Mouse (Mus musculus) liver, adult 2 months (tissue): ENCODE measurements at regions not wholly inside any gene's neighbourhood (a gene's known extent, or its start where the extent isn't known, plus 50 kb on each side); places are given as distances from the start of the nearest gene placed in this dataset.

ENCODE experiments used
- DNase-seq: peaks from one replicate; pipeline ENCODE4 v3.0.0-alpha.2; 2011; ENCODE audit warnings: low read depth, low spot score; ENCODE audit errors: extremely low read depth
- H3K27ac ChIP-seq: fragments of 200-500 bp; replicated peaks from 2 replicates; pipeline ENCODE4 v1.5.1; 2012; ENCODE audit warnings: low read depth, mild to moderate bottlenecking, control low read depth, inconsistent platforms, low read length; ENCODE audit not compliant: insufficient read depth
- H3K27me3 ChIP-seq: fragments of 200-500 bp; 2 replicates; pipeline ENCODE4 v1.6.1; 2012; ENCODE audit warnings: mild to moderate bottlenecking, moderate library complexity, low read length, inconsistent platforms; ENCODE audit not compliant: control insufficient read depth, insufficient read depth
- H3K36me3 ChIP-seq: fragments of 200-500 bp; 2 replicates; pipeline ENCODE4 v1.6.1; 2012; ENCODE audit warnings: low read length, inconsistent platforms; ENCODE audit not compliant: control insufficient read depth, insufficient read depth
- H3K4me1 ChIP-seq: fragments of 200-500 bp; 2 replicates; pipeline ENCODE4 v1.6.1; 2011; ENCODE audit warnings: low read length; ENCODE audit not compliant: control insufficient read depth, insufficient read depth
- H3K4me3 ChIP-seq: fragments of 200-500 bp; 2 replicates; pipeline ENCODE4 v1.5.1; 2011; ENCODE audit warnings: low read depth, mild to moderate bottlenecking, control low read depth, low read length, moderate library complexity; ENCODE audit not compliant: insufficient read depth
- H3K79me2 ChIP-seq: fragments of 200-500 bp; 2 replicates; pipeline ENCODE4 v1.6.1; 2012; ENCODE audit warnings: inconsistent platforms, mild to moderate bottlenecking, low read length, moderate library complexity; ENCODE audit not compliant: control insufficient read depth, insufficient read depth
- H3K9ac ChIP-seq: fragments of 200-500 bp; 2 replicates; pipeline ENCODE4 v1.6.1; 2012; ENCODE audit warnings: low read depth, mild to moderate bottlenecking, control low read depth, inconsistent platforms, low read length
- CTCF ChIP-seq: fragments of 200-500 bp; IDR thresholded peaks from 2 replicates; pipeline ENCODE4 v1.5.1; 2011; ENCODE audit warnings: low read depth, low read length, control low read depth
- POLR2A ChIP-seq: fragments of 200-500 bp; IDR thresholded peaks from 2 replicates; pipeline ENCODE4 v1.6.1; 2011; ENCODE audit warnings: low read length, control low read depth; ENCODE audit not compliant: insufficient read depth; ENCODE audit errors: extremely low read depth
- WGBS: fragments of 180-500 bp; shearing (Covaris S2); methylation state at CpG from one replicate; pipeline ENCODE4 v1.1.7; 2018; 5-methylcytosine and 5-hydroxymethylcytosine counted together

DNA sequence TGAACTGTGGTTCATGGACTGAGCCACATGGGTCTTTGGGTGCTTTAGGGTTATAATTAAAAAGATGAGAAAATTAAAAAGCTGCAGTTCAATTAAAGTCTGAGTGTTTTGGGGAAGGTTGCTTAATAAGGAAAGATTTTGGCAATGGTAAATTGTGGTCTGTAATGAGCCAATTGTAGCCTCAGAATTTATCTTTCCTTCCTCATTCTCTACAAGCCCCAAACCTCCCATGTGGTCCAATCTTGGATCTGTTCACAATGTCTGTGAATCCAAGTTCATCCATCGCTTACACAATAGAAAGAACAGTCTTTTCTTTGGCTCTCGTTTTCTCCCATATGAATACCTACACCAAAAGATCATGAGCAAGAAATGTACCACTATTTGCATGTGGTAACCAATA is 155.2 kb upstream of the Trp63 start:
- Histone ChIP-seq H3K27me3 (no peaks in the 10 kb centered on the region), H3K36me3 (no peaks in the 10 kb centered on the region), H3K4me1 (no peaks in the 10 kb centered on the region), H3K9ac (no peak overlapping the region), H3K4me3 (no peak overlapping the region), H3K79me2 (no peaks in the 10 kb centered on the region), H3K27ac (no peak overlapping the region)
- 76% methylated on average over 2 of the region's 2 CpGs for WGBS
- DNase-seq, result no peak
- no peak for TF ChIP-seq CTCF
- no peak for TF ChIP-seq POLR2A

DNA sequence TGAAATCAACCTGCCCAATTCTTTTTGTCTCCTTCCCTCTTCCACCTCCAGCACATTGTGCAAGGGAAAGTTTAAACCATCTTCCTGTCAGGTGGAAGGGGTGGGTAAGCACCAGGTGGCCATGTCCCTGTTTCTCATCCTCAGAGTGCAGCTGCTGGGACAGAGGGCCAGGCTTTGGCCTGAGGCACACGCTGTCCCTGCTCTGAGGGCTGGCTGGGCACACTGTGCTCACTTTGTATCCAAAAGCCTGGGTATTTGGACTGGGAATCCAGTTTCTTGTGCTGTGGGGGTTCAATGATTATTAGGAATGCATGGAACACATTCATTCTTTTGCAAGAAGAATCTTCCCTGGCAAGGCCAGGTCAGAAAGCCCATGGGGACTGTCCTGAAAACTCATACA is 153.9 kb upstream of the Trp63 start:
- TF ChIP-seq POLR2A (no peak), CTCF (no peak)
- Histone ChIP-seq H3K27me3 (no peaks in the 10 kb centered on the region), H3K27ac (no peak overlapping the region), H3K36me3 (no peaks in the 10 kb centered on the region), H3K4me1 (no peaks in the 10 kb centered on the region), H3K4me3 (no peak overlapping the region), H3K9ac (no peak overlapping the region), H3K79me2 (no peaks in the 10 kb centered on the region)
- DNase-seq, result no peak
- 80% methylated on average over 1 of the region's 1 CpGs for WGBS

DNA sequence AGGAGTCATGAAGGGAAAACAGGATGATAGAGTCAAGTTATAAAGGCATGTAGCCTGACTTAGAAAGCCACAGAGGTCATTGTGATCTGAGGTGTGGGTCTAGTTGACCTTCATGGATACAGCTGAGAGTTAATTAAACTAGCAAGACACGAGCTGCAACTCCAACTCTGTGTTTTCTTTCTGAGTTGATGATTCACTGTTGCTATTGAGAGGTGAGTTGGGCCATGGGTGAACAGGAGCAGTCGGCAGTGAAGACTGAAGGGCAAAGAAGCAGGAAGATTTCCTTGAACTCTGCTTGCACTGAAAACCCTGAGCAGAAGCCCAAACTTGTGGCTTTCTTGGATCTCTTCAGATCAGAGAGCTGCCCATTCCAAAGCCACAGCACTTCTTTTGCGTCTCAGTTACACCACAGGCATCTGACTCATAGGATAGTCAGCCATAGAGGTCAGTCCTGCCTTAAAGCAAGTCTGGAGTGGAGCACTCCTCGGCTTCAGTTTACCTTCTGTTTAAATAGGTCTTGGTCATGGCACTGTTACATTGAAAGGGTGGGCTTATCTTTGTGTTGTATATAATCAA is 151.7 kb upstream of the Trp63 start:
- no peak overlapping the region for H3K4me3 ChIP-seq
- no peaks in the 10 kb centered on the region for H3K79me2 ChIP-seq
- H3K4me1 ChIP-seq, result no peaks in the 10 kb centered on the region
- no peak for DNase-seq
- H3K27ac ChIP-seq, result no peak overlapping the region
- H3K27me3 ChIP-seq, result no peaks in the 10 kb centered on the region
- no peak for TF ChIP-seq CTCF
- WGBS, result 61% methylated on average over 4 of the region's 4 CpGs
- H3K36me3 ChIP-seq, result no peaks in the 10 kb centered on the region
- H3K9ac ChIP-seq, result no peak overlapping the region

DNA sequence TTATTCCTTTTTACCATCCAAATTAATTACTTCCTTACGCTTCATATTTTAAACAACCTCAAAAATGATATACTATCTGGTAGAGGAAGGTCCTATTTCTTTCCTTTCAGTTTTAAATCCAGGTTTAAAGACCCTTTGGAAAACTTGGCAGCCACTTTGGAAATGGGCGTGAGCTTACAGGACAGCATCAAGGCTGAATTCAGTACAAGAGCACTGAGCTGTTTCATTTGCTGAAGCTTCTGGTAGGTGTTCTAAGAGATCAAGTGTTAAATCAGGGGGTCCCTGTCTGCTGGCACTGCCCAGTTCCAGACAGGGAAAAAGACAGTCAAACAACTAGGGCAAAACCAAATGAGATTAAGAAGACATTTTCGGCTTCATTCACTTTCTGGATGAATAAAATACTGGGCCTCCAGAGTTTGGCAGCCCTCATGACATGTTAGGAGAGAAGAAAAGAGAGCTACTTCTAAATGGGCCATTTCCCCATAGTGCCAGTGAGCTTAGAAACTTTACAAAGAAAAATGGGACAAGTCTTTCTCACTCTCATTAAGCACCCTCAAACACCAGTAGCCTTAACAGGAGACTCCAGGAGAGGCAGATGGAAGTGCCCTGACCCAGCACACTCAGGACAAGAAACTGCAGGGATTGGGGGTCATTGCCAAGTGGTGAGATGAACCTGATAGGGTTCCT is 150.9 kb upstream of the Trp63 start:
- WGBS, result 85% methylated on average over 3 of the region's 3 CpGs
- no peak for DNase-seq
- no peak overlapping the region for H3K9ac ChIP-seq
- TF ChIP-seq CTCF (no peak), POLR2A (no peak)
- H3K36me3 ChIP-seq, result no peaks in the 10 kb centered on the region
- H3K4me1 ChIP-seq, result no peaks in the 10 kb centered on the region
- no peaks in the 10 kb centered on the region for H3K27me3 ChIP-seq
- H3K4me3 ChIP-seq, result no peak overlapping the region
- no peaks in the 10 kb centered on the region for H3K79me2 ChIP-seq
- H3K27ac ChIP-seq, result no peak overlapping the region

DNA sequence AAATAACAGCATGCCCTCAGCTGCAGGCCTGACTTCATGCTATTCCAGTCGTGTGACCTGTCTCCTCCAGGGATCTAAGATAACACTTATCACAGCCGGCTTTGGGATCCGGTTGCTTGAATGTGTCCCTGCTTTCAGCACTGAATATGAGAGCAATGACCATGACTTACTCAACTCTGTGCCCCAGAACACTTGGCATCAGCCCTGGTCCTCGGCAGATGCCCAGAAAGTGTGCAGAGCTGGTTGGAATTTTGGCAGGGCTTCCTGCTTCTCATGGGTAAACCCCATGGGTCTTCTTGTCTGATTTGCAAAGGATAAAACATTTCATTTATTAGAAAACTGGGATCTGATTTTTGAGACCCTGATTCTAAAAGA is 150.4 kb upstream of the Trp63 start:
- Histone ChIP-seq H3K27me3 (no peaks in the 10 kb centered on the region), H3K79me2 (no peaks in the 10 kb centered on the region), H3K36me3 (no peaks in the 10 kb centered on the region), H3K27ac (no peak overlapping the region), H3K4me1 (no peaks in the 10 kb centered on the region), H3K9ac (no peak overlapping the region), H3K4me3 (no peak overlapping the region)
- TF ChIP-seq POLR2A, result no peak
- TF ChIP-seq CTCF, result no peak
- WGBS, result 23% methylated on average over 4 of the region's 4 CpGs
- peak; percentile 87 for DNase-seq

DNA sequence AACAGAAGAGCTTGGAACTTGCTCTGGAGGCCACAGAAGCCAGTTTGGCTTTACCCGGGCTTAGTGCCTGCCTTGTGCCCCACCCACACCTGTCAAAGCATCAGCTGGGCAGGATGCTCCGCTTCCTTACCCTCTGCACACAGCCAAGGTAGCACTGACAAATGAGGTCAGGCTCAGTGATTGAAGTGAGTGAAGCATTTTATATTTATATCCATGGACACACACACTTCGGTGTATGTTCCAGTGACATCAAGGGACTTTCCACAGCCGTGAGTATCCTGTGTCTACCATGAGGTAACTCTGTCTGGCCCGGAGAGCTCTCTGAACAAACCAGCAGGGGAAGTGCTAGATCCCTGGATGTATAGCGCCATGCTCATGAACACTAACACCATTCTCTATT is 147.0 kb upstream of the Trp63 start:
- no peak overlapping the region for H3K27ac ChIP-seq
- no peak overlapping the region for H3K9ac ChIP-seq
- 86% methylated on average over 6 of the region's 6 CpGs for WGBS
- H3K79me2 ChIP-seq, result no peaks in the 10 kb centered on the region
- no peaks in the 10 kb centered on the region for H3K36me3 ChIP-seq
- H3K4me1 ChIP-seq, result no peaks in the 10 kb centered on the region
- no peak overlapping the region for H3K4me3 ChIP-seq
- TF ChIP-seq CTCF, result no peak
- TF ChIP-seq POLR2A, result no peak
- DNase-seq, result no peak
- no peaks in the 10 kb centered on the region for H3K27me3 ChIP-seq
